Mouse (Mus musculus) G1E (cell line): ENCODE measurements around the gene Psmc3.

Experiments
- CTCF ChIP-seq: IDR thresholded peaks from 2 replicates; pipeline ENCODE4 v1.5.1; 2012; ENCODE audit warnings: low read depth, low read length, inconsistent platforms, mixed read lengths
- GATA1 ChIP-seq: IDR thresholded peaks from 2 replicates; pipeline ENCODE4 v1.6.1; 2012; ENCODE audit warnings: borderline replicate concordance, low read length, inconsistent platforms, mixed read lengths
- POLR2AphosphoS5 ChIP-seq: IDR thresholded peaks from 2 replicates; pipeline ENCODE4 v1.6.1; 2012; ENCODE audit warnings: low read depth, low read length, inconsistent platforms; ENCODE audit not compliant: insufficient replicate concordance
- TAL1 ChIP-seq: conservative IDR thresholded peaks from 2 replicates; pipeline ENCODE4 v1.6.1; 2012; ENCODE audit warnings: low read depth, low read length, inconsistent platforms, mixed read lengths

DNA sequence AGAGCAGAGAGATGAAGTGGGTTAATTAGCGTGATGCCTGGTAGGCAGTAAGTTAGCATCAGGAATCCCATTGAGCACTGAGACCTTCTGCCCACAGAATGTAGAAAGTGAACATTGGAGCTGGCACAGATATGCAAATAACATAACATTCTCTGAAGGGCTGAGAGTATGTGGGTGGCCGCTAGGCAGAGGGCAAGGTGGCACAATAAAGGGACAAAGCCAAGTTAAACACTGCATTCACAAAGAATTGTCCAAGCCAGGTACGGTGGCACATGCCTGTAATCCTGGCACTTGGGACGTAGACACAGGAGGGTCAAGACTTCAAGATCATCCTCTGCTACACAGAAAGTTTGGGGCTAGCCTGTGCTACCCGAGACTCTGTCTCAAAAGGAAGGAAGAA is 55.4 kb downstream of the Psmc3 start:
- TF ChIP-seq TAL1 (no peak), CTCF (no peak), GATA1 (no peak), POLR2AphosphoS5 (no peak)
